Mouse (Mus musculus) liver, embryonic 11.5 days (tissue): ENCODE results near the gene Dclk2. TPM values are rescaled to one million over a fixed set of nuclear protein-coding genes. Genes with fewer than 3 reads are reported as not detected.

Experiments used
- ATAC-seq: fragments of 200-750 bp; cut with Nextera tagmentation; replicated peaks from 2 replicates; pipeline ENCODE4 v1.8.0; 2017; ENCODE audit warnings: moderate number of reproducible peaks, mild to moderate bottlenecking, moderate TSS enrichment, moderate library complexity; ENCODE audit not compliant: low FRiP score
- DNase-seq: peaks from one replicate; pipeline ENCODE4 v3.0.0-alpha.2; 2017; ENCODE audit warnings: low spot score
- H3K27ac ChIP-seq: fragments of 300-500 bp; sonication (generic); 2 replicates; pipeline ENCODE4 v1.5.1; 2014; ENCODE audit warnings: mild to moderate bottlenecking, low read depth, low read length, control low read depth
- H3K27me3 ChIP-seq: fragments of 300-500 bp; sonication (generic); replicated peaks from 2 replicates; pipeline ENCODE4 v1.6.1; 2014; ENCODE audit warnings: low read length, mixed read lengths; ENCODE audit not compliant: control insufficient read depth, insufficient read depth
- H3K36me3 ChIP-seq: fragments of 300-500 bp; sonication (generic); 2 replicates; pipeline ENCODE4 v1.6.1; 2014; ENCODE audit warnings: mild to moderate bottlenecking, low read length, moderate library complexity, mixed read lengths; ENCODE audit not compliant: control insufficient read depth, insufficient read depth
- H3K4me1 ChIP-seq: fragments of 300-500 bp; sonication (generic); replicated peaks from 2 replicates; pipeline ENCODE4 v1.6.1; 2014; ENCODE audit warnings: low read length, mixed read lengths; ENCODE audit not compliant: control insufficient read depth, insufficient read depth
- H3K4me2 ChIP-seq: fragments of 300-500 bp; sonication (generic); 2 replicates; pipeline ENCODE4 v1.6.1; 2014; ENCODE audit warnings: mild to moderate bottlenecking, control low read depth, moderate library complexity
- H3K4me3 ChIP-seq: fragments of 300-500 bp; sonication (generic); 2 replicates; pipeline ENCODE4 v1.5.1; 2014; ENCODE audit warnings: low read depth, low read length, control low read depth
- H3K9ac ChIP-seq: fragments of 300-500 bp; sonication (generic); 2 replicates; pipeline ENCODE4 v1.6.1; 2014; ENCODE audit warnings: low read depth, low read length, control low read depth
- H3K9me3 ChIP-seq: fragments of 300-500 bp; sonication (generic); 2 replicates; pipeline ENCODE4 v1.6.1; 2016; ENCODE audit warnings: low read length, inconsistent platforms, mixed read lengths; ENCODE audit not compliant: control insufficient read depth
- WGBS: fragments of 180-500 bp; shearing (Covaris S2); extraction: QIAGEN DNeasy Blood & Tissue Kit; methylation state at CpG from one replicate; pipeline ENCODE4 v1.1.7; 2014; 5-methylcytosine and 5-hydroxymethylcytosine counted together
- polyA plus RNA-seq: library from polyadenylated mRNA; unstranded; fragments of >200 nt; fragmentation: Nextera tagmentation; extraction: Ambion mirVana; gene quantifications from 2 replicates; pipeline ENCODE4 v1.2.1, GENCODE M21; 2014

The Dclk2 gene
- polyA plus RNA-seq, 1 experiment from 2014 or later, result 9.3 TPM

- no peak overlapping the region for H3K9ac ChIP-seq
- no peak overlapping the region for H3K27ac ChIP-seq
- H3K27me3 ChIP-seq, result no peaks in the 10 kb centered on the region
- H3K36me3 ChIP-seq, result no peaks in the 10 kb centered on the region
- H3K4me2 ChIP-seq, result no peak overlapping the region
- H3K4me1 ChIP-seq, result no peaks in the 10 kb centered on the region
- H3K4me3 ChIP-seq, result no peak overlapping the region
- ATAC-seq (no peak), DNase-seq (no peak)
- H3K9me3 ChIP-seq, result no peaks in the 10 kb centered on the region
- 75% methylated on average over 8 of the region's 8 CpGs for WGBS
Measured at GRCm38 (mm10) chr3:86759834-86760233, 160.8 kb downstream of the Dclk2 start.

GRCm38 (mm10) chr3:86759383-86759782 lies 161.3 kb downstream of the Dclk2 start:
- DNase-seq, result no peak
- H3K27me3 ChIP-seq, result no peaks in the 10 kb centered on the region
- WGBS, result 74% methylated on average over 1 of the region's 1 CpGs
- no peak overlapping the region for H3K4me3 ChIP-seq
- H3K4me2 ChIP-seq, result no peak overlapping the region
- H3K27ac ChIP-seq, result no peak overlapping the region
- no peaks in the 10 kb centered on the region for H3K36me3 ChIP-seq
- H3K9ac ChIP-seq, result no peak overlapping the region
- no peaks in the 10 kb centered on the region for H3K4me1 ChIP-seq
- no peak for ATAC-seq
- H3K9me3 ChIP-seq, result no peaks in the 10 kb centered on the region

GRCm38 (mm10) chr3:86758727-86759126 lies 161.9 kb downstream of the Dclk2 start:
- Histone ChIP-seq H3K9me3 (no peaks in the 10 kb centered on the region), H3K27me3 (no peaks in the 10 kb centered on the region), H3K4me1 (no peaks in the 10 kb centered on the region), H3K36me3 (no peaks in the 10 kb centered on the region), H3K27ac (no peak overlapping the region), H3K4me3 (no peak overlapping the region), H3K4me2 (no peak overlapping the region), H3K9ac (no peak overlapping the region)
- WGBS, result 66% methylated on average over 6 of the region's 6 CpGs
- DNase-seq, result no peak
- no peak for ATAC-seq

- Histone ChIP-seq H3K4me2 (no peak overlapping the region), H3K27ac (no peak overlapping the region), H3K27me3 (no peaks in the 10 kb centered on the region), H3K9me3 (no peaks in the 10 kb centered on the region), H3K4me3 (no peak overlapping the region), H3K9ac (no peak overlapping the region), H3K36me3 (no peaks in the 10 kb centered on the region), H3K4me1 (no peaks in the 10 kb centered on the region)
- DNase-seq (no peak), ATAC-seq (no peak)
- 80% methylated on average over 1 of the region's 1 CpGs for WGBS
Measured at GRCm38 (mm10) chr3:86756548-86756947, 164.1 kb downstream of the Dclk2 start.

- Histone ChIP-seq H3K4me3 (no peak overlapping the region), H3K36me3 (no peaks in the 10 kb centered on the region), H3K27me3 (no peaks in the 10 kb centered on the region), H3K9me3 (no peaks in the 10 kb centered on the region), H3K4me1 (no peaks in the 10 kb centered on the region), H3K4me2 (no peak overlapping the region), H3K27ac (no peak overlapping the region), H3K9ac (no peak overlapping the region)
- ATAC-seq (no peak), DNase-seq (no peak)
- 74% methylated on average over 14 of the region's 14 CpGs for WGBS
Measured at GRCm38 (mm10) chr3:86754595-86755557, 165.8 kb downstream of the Dclk2 start.

GRCm38 (mm10) chr3:86754178-86754577 lies 166.5 kb downstream of the Dclk2 start:
- no peaks in the 10 kb centered on the region for H3K9me3 ChIP-seq
- no peak overlapping the region for H3K27ac ChIP-seq
- no peak overlapping the region for H3K4me2 ChIP-seq
- DNase-seq (no peak), ATAC-seq (no peak)
- H3K27me3 ChIP-seq, result no peaks in the 10 kb centered on the region
- H3K36me3 ChIP-seq, result no peaks in the 10 kb centered on the region
- H3K4me3 ChIP-seq, result no peak overlapping the region
- no peaks in the 10 kb centered on the region for H3K4me1 ChIP-seq
- 58% methylated on average over 6 of the region's 6 CpGs for WGBS
- H3K9ac ChIP-seq, result no peak overlapping the region

GRCm38 (mm10) chr3:86750652-86751051 lies 170.0 kb downstream of the Dclk2 start:
- Histone ChIP-seq H3K27me3 (no peaks in the 10 kb centered on the region), H3K9me3 (no peaks in the 10 kb centered on the region), H3K4me1 (no peaks in the 10 kb centered on the region), H3K9ac (no peak overlapping the region), H3K27ac (no peak overlapping the region), H3K4me2 (no peak overlapping the region), H3K4me3 (no peak overlapping the region), H3K36me3 (no peaks in the 10 kb centered on the region)
- WGBS, result 62% methylated on average over 7 of the region's 7 CpGs
- DNase-seq (no peak), ATAC-seq (no peak)

GRCm38 (mm10) chr3:86745769-86746512 lies 174.7 kb downstream of the Dclk2 start:
- H3K27me3 ChIP-seq, result no peaks in the 10 kb centered on the region
- no peak for ATAC-seq
- no peak overlapping the region for H3K4me3 ChIP-seq
- no peaks in the 10 kb centered on the region for H3K36me3 ChIP-seq
- no peaks in the 10 kb centered on the region for H3K4me1 ChIP-seq
- H3K4me2 ChIP-seq, result no peak overlapping the region
- 77% methylated on average over 10 of the region's 10 CpGs for WGBS
- H3K9ac ChIP-seq, result no peak overlapping the region
- H3K27ac ChIP-seq, result no peak overlapping the region
- no peaks in the 10 kb centered on the region for H3K9me3 ChIP-seq
- DNase-seq, result no peak
